Mouse (Mus musculus) right cerebral cortex, adult 18-20 months (tissue): ENCODE results near the gene Thoc3.
"Not testable (repeated sequence)": the region's sequence is repeated elsewhere in the genome, so short reads cannot be mapped to it uniquely, and the experiment has no call there.

Experiments
- DNase-seq: peaks from one replicate; pipeline ENCODE4 v3.0.0; 2022; ENCODE audit warnings: mixed read lengths

Thoc3 gene

DNA sequence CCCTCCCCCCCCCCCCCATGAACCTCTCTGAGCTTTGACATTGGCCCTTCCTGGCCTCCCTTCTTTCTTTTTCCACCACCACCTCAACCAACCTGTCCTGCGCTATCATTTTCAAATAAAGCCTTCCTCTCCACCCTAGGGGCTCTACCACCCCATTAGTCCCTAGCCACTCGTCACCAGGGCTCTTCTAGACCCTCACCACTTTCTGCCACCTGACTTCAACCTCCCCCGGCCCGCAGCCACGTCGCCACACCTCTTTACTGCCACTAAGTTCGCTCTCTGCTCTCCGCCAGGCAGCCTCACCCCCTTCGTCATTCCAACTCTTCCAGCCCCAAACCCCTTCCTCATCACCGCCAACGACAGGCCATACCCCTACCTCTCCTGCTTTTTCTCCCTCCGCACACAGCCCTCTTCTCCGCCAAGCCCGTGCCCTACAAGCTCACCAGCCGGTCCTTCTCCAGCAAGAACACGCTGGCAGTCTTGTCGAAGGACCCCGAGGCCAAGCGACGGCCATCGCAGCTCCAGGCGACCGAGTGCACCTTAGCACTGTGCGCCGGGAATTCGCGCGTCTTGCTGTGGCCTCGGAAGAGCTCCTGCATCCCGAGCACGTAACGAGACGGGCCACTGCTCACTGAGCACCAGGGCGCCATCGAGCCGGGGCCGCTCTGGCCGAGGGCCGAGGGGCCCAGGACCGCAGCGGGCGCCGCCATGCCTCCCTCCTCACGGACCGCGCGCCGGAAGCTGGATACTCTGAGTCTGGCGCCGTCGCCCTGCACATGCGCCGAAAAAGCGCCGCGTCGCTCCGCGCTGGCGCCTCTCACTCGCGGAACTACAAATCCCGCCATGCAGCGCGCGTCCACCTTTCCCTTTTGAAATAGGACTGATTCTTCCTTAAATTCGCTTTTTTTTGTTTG lies at the start of gene Thoc3:
Gene Thoc3 (minus strand): TSS at position 752 of the 914 bp plus-strand sequence.
- DNase-seq: peak; percentile 92

GRCm38 (mm10) chr13:54505920-54506319 lies 37.3 kb upstream of the Thoc3 start:
- DNase-seq: peak; percentile 10

- DNase-seq: no peak
Measured at GRCm38 (mm10) chr13:54504611-54505260, 36.1 kb upstream of the Thoc3 start.

GRCm38 (mm10) chr13:54503604-54504521 lies 35.2 kb upstream of the Thoc3 start, which contains the start of gene Simc1:
Gene Simc1 (plus strand): TSS chr13:54503779.
- DNase-seq: peak; percentile 61

GRCm38 (mm10) chr13:54503278-54503603 lies 34.6 kb upstream of the Thoc3 start:
- DNase-seq: no peak

GRCm38 (mm10) chr13:54501957-54502690 lies 33.5 kb upstream of the Thoc3 start:
- no peak for DNase-seq

DNA sequence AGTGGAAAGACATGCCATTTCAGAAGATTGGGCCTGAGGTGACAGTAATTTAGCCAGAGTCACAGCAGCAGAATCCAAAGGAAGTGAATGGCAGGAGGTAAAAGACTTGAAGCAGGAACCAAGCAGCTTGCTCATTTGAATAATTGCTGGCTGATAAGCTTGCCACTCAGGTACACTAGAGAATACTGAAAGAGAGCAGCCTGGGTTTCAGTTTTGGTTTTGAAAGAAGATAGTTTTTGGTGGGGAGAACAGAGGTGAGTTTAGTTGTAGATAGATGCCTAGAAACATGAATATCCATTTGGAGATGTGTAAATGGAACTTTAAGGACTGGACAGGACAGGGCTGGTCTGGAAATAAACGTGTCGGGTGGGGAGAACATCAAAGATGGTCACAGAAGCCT lies 32.7 kb upstream of the Thoc3 start:
- no peak for DNase-seq

GRCm38 (mm10) chr13:54499551-54499950 lies 30.9 kb upstream of the Thoc3 start:
- DNase-seq: not testable (repeated sequence)

DNA sequence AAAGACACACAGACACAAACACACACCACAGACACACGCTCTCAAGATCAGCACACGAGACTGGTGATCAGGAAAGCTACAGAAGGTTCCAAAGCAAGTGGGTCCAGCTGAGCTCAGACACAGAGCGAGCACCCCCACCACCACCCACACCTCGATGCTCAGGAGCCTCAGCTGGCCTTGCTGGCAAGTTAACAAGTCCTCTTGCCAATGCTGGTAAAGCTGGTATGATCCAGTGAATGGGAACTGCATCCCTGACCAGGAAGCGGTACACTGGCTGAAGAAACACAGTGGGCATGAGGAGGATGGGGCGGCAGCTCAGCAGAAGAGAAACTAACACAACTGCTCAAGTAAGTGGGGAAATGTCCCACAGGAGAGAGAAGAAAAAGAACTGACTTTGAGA lies 22.7 kb upstream of the Thoc3 start:
- no peak for DNase-seq

DNA sequence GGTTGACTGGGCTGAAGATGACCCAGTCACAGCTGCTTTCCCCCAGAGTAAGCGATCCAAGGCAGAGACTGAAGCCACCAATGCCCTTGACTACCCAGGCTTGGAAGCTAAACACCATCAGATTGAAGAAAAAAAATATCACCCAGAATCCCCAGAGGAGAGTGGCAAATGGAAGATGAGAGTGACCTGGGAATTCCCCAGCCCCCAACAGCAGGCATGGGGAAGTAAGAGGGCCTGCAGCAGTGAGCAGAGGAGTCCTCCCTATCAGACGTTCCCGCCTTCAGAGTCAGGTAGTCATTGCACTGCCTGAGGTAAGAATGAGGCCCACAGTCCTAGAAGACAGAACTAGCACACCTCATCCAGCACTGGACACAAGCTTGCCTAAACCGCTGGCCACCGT lies 21.8 kb upstream of the Thoc3 start:
- no peak for DNase-seq

GRCm38 (mm10) chr13:54481498-54481897 lies 12.8 kb upstream of the Thoc3 start:
- no peak for DNase-seq

GRCm38 (mm10) chr13:54479286-54479685 lies 10.6 kb upstream of the Thoc3 start:
- DNase-seq: no peak

DNA sequence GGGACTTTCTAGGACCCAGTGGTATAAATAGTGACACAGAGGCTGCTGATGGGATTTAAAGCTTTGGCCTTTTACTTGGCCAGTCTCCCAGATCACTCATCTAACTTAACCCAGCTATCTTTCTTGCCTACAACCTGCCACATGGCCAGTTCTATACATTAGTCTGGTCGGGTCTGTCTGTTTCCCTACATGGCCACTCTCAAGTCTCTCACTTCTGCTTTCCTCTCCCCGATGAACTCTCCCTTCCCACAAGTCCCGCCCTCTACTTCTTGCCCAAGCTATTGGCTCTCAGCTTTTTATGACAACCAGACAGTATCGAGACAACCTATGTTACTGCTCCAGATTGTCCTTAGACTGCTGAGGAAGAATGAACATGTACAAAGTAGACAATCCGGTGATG lies 7.1 kb upstream of the Thoc3 start:
- no peak for DNase-seq

GRCm38 (mm10) chr13:54474996-54475395 lies 6.3 kb upstream of the Thoc3 start:
- no peak for DNase-seq

DNA sequence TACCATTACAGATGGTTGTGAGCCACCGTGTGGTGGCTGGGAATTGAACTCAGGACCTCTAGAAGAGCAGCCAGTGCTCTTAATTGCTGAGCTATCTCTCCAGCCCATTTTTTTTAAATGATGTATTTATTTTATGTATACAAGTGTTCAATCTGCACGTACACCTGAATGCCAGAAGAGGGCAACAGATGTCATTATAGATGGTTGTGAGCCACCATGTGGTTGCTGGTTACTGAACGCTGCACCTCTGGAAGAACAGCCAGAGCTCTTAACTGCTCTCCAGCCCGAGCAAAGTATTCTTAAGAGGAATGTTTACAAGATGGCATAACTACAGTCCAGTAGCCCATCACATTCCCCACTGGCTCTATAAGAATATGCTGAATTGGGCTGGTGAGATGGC lies 3.3 kb upstream of the Thoc3 start:
- no peak for DNase-seq

GRCm38 (mm10) chr13:54469012-54469354 lies 334 bp upstream of the Thoc3 start:
- DNase-seq: no peak

- DNase-seq: no peak
Measured at GRCm38 (mm10) chr13:54459282-54459681, 9.4 kb downstream of the Thoc3 start.

- no peak for DNase-seq
Measured at GRCm38 (mm10) chr13:54457062-54457461, 11.6 kb downstream of the Thoc3 start.

DNA sequence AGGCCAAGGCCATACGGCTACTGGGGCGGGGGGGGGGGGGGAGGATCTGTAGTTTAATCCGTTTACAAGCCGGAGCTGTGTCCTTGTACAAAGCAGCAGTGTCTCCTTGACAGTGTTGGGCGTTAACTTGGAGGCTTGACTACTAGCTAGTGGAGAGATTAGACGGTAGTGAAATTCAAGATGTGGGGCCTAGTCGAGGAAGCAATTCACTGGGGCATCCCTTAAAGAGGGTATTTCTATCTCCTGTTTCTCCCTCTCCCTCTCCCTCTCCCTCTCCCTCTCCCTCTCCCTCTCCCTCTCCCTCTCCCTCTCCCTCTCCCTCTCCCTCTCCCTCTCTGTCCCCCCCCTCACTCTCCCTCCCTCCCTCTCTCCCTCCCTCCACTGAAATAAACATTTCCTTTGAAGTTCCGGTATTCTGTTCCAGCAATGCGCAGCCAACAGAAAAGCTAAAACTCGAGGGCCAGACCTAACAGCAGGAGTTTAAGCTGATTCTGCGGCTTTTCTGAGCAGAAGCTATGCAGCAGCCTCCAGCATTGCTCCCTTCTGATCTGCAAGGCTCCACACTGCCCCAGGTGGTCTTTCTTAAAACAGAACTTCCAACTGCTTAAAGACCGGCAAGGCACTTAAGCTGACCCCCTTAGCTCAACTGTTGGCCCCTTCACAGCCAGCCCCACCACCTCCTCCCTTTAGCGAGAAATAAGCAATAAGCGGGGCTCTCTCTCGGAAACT lies 21.0 kb downstream of the Thoc3 start:
- DNase-seq: peak; percentile 30

DNA sequence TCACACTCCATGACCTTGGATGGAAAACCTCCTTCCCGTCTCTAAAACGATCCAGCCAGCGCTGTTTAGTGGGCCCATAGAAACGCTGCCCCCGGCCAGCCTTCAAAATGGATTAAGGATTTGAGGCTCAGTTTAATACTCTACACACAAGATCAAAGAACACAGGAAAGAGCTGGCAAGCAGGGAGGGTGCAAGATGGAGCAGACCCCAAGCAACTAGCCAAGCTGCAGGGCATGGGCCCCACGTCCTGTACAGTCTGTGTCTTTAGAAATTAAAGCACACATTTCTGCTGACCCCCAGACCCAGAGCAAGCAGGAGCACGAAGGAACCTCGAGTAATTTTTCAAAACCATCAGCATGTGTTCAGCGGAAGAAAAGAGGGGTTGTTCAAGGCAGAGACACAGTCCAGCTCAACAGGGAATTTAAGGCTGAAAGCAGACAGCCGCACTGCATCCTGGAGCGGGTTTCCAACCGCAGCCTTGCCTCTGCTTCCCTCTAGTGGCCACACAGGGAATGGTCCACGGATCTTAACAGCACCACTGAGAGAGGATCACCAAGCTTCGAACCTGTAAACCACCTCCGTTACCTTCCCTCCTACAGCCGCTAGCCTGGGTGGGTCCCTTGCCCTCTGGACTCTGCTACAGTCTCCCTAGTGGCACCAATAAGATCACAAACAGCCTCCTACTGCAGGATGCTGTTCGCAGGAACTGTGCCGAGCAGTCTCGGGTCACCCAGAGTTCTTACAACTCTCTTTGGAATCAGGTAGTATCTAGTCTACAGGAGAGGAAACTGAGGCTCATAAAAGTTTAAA lies 21.8 kb downstream of the Thoc3 start:
- peak; percentile 85 for DNase-seq

DNA sequence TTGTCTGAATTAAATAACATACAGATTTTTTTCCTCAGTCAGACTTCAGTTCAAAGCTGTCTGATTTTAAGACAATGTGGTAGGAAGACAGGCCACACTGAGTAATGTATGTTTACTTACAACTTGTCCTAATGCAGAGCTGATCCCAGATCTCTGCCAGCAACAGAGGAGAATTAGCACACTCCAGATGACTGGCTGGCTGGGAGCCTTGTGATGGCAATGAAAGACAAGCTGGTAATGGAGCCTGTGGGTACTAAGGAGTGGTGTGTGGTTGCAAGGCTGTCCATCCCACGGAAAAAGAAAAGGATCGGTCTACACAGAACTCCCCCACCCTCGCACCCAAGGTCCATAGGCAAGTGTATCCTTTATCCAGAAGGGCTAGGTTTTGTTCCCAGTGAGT lies 25.0 kb downstream of the Thoc3 start:
- DNase-seq: peak; percentile 19
